Mouse (Mus musculus) right cerebral cortex, postnatal 36 days (tissue): ENCODE data around the gene Appbp2.
A peak's percentile ranks its signal among the peaks of the same experiment; 100 is the strongest.
"Not testable (repeated sequence)": the region's sequence is repeated elsewhere in the genome, so short reads cannot be mapped to it uniquely, and the experiment has no call there.

ENCODE experiments used
- DNase-seq, 2 experiments: peaks; one replicate each; pipeline ENCODE4 v3.0.0; 2022; ENCODE audit warnings: low spot score in 2 of 2, mixed read lengths in 1 of 2

Appbp2 gene

DNA sequence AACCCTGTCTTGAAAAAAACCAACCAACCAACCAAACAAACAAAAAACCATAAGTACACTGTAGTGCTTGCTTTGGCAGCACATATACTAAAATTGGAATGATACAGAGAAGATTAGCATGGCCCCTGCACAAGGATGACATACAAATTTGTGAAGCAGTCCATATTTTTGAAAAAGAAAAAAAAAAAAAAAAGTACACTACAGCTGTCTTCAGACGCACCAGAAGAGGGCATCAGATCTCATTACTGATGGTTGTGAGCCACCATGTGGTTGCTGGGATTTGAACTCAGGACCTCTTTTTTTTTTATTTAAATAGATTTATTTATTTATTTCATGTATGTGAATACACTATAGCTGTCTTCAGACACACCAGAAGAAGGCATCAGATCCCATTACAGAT, 71.9 kb downstream of the Appbp2 start:
- DNase-seq, result not testable (repeated sequence)

DNA sequence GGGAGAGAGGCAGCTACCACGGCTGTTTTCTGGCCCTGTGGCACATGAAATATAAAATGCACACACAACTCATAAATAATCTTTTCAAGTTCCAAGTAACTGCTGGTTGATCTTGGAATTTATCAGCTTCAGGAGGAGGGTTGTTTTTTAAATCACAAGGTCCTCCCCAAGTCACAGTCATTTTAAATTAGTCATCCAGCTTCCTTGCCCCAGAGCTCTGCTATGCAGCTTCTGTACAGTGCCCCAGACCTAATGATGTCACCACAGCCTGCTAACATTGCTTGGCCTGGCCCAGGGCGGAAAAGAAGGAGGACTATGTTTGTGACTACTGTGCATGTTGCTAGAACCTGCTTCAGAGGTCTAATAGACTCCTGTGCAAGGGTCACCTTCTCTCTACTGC, 77.6 kb downstream of the Appbp2 start:
- DNase-seq, result no peak

GRCm38 (mm10) chr11:85152256-85152930, 82.5 kb downstream of the Appbp2 start:
- DNase-seq, result no peak

DNA sequence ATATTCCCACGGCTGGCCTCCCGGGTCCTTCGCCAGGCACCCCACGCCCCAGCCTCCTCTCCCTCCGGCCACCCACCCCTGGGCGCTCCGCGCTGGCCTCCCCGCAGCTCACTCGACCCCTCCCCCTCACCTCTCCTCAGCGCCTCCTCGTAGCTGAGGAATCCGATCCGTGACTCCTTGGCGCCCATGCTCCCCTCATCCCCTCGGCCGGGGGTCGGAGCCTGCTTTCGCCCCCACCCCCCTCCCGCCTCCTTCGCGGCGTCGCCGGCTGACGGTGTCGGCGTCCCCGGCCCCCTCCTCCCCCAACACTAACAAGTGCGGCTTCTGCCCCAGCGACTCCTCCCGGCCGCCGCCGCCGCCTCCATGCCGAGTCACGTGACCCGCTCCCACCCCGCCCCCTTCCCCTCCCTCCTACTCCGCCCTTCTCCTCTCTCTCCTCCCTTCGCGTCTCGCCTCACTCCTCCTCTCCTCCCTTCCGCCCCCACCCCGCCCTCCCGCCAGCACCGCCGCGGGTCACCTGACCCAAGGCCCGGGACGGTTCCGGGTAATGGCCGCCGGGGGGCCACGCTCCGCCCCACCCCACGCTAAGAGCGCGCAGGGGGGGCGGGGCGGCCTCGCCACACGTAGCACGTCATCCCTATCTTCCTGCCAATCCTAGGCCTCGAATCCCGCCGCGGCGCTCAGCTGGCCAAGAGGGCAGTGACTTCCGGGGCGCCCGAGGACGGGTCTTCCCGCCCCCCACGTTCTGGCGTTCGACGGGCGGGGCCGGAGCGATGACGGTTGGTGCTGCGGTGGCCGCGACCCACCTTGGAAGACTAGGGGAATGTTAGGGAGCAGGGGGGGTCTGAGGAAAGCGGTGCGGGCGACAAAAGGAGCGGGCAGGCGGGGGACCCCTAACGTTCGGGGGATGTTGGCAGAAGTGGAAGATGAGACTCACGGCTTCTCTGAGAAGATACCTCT, 95.1 kb downstream of the Appbp2 start, which contains the start of gene Usp32:
Usp32 (minus strand) TSS at position 581 of the 960 bp plus-strand sequence.
- DNase-seq, result peak; percentile 95 to 96

- DNase-seq, result peak in 1 of 2 experiments; percentile 3
Measured at GRCm38 (mm10) chr11:85138776-85139474, 96.0 kb downstream of the Appbp2 start.
